Mouse (Mus musculus): ENCODE results near the gene Zbp1.

DNA sequence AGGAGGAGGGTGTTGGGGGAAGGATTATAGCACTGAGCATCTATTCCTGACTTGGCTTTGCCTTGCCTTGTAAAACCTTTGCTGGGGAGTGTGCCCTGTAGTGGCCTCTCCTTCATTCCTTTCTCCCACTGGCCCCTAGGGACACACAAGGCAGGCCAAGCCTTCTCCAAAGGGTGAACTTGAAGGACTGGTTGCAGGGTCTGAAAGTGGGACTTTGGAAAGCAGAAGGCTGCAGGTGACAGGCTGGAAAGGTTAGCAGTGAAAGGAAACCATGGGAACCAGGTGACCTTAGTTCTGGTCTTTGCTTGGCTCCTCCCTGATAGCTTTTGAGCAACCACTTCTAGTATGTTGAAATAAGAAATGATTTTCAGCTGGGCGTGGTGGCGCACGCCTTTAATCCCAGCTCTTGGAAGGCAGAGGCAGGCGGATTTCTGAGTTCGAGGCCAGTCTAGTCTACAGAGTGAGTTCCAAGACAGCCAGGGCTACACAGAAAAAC is 912 bp downstream of the Zbp1 start:
- TF ChIP-seq POLR2A (IDR thresholded peaks at IDR 0.05; ENCODE audit: borderline replicate concordance, control insufficient read depth, low read depth, low read length) (no peak), CTCF (IDR thresholded peaks at IDR 0.05; ENCODE audit: control insufficient read depth, insufficient read depth, low read length) (no peak)

All from bone marrow, adult 2 months (tissue).